Mouse (Mus musculus) gastrocnemius, adult 8-10 months (tissue): ENCODE measurements around the gene Inca1. TPM values are rescaled to one million over a fixed set of nuclear protein-coding genes. Genes with fewer than 3 reads are reported as not detected.

Source experiments
- microRNA-seq: library from miRNA; unstranded; fragments of <30 nt; microRNA quantifications from one replicate; pipeline ENCODE4 v1.2.0, GENCODE M21; 2022
- total RNA-seq, 4 experiments: library from RNA; stranded (reverse); gene quantifications; 2 replicates each; pipeline ENCODE4 v1.2.4; 2022

The Inca1 gene
- total RNA-seq, 4 experiments from 2014 or later, result 4.1 to 5.6 (median 4.3) TPM

Small RNA genes within 50 kb of the gene (microRNA-seq; reads per million reads assigned to microRNA genes)
- gene Mir6925, result not detected

Other genes starting within 250 kb of the Inca1 start
- gene Med11, start 248.2 kb downstream of the Inca1 start, total RNA-seq, result 1 to 10 TPM; 4.1 to 5.3 (median 4.6) TPM
- under 1 TPM in 3 of 4 experiments, not detected in 1; 0.10 to 0.48 (median 0.31) TPM for gene Zmynd15, start 240.7 kb downstream of the Inca1 start, total RNA-seq
- gene Cxcl16, start 240.2 kb downstream of the Inca1 start, total RNA-seq, result under 1 TPM; 0.54 to 0.75 (median 0.63) TPM
- not detected for gene Tm4sf5, start 194.9 kb downstream of the Inca1 start, total RNA-seq
- not detected for gene Vmo1, start 185.5 kb downstream of the Inca1 start, total RNA-seq
- not detected for gene Gltpd2, start 181.0 kb downstream of the Inca1 start, total RNA-seq
- gene Psmb6, start 174.8 kb downstream of the Inca1 start, total RNA-seq, result 100 to 1,000 TPM; 258 to 280 (median 265) TPM
- not detected for gene Gm40193, start 167.2 kb downstream of the Inca1 start, total RNA-seq
- gene Pld2, start 160.1 kb downstream of the Inca1 start, total RNA-seq, result 10 to 100 TPM; 15.3 to 17.8 (median 15.4) TPM
- gene Mink1, start 137.3 kb downstream of the Inca1 start, total RNA-seq, result 10 to 100 TPM; 32.5 to 38.7 (median 33.7) TPM
- not detected for gene 4930544D05Rik, start 84.3 kb downstream of the Inca1 start, total RNA-seq
- 10 to 100 TPM; 11.2 to 20.5 (median 14.7) TPM for gene Chrne, start 80.9 kb downstream of the Inca1 start, total RNA-seq
- gene Gp1ba, start 61.0 kb downstream of the Inca1 start, total RNA-seq, result not detected
- 10 to 100 TPM; 34.9 to 41.1 (median 38.1) TPM for gene Rnf167, start 52.9 kb downstream of the Inca1 start, total RNA-seq
- 100 to 1,000 TPM; 276 to 326 (median 293) TPM for gene Slc25a11, start 52.7 kb downstream of the Inca1 start, total RNA-seq
- 100 to 1,000 TPM; 218 to 265 (median 251) TPM for gene Pfn1, start 45.5 kb downstream of the Inca1 start, total RNA-seq
- gene Eno3, start 43.0 kb downstream of the Inca1 start, total RNA-seq, result 1,000 to 10,000 TPM; 7,027 to 9,270 (median 7,380) TPM
- 10 to 100 TPM; 77.0 to 99.5 (median 81.7) TPM for gene Spag7, start 30.7 kb downstream of the Inca1 start, total RNA-seq
- 10 to 100 TPM; 35.2 to 43.1 (median 39.3) TPM for gene Camta2, start 12.1 kb downstream of the Inca1 start, total RNA-seq
- 100 to 1,000 TPM; 605 to 698 (median 679) TPM for gene Kif1c, start 393 bp upstream of the Inca1 start, total RNA-seq
- 10 to 100 TPM; 12.5 to 14.8 (median 13.5) TPM for gene Zfp3, start 64.1 kb upstream of the Inca1 start, total RNA-seq
- gene Scimp, start 112.4 kb upstream of the Inca1 start, total RNA-seq, result not detected
- gene Rabep1, start 144.6 kb upstream of the Inca1 start, total RNA-seq, result 10 to 100 TPM; 36.0 to 42.2 (median 41.6) TPM